Mouse (Mus musculus) liver, adult 2 months (tissue): Measurements from ENCODE around the gene Tprg. TPM values are rescaled to one million over a fixed set of nuclear protein-coding genes. Genes with fewer than 3 reads are reported as not detected.
A peak's percentile ranks its signal among the peaks of the same experiment; 100 is the strongest.

Source experiments
- DNase-seq: peaks from one replicate; pipeline ENCODE4 v3.0.0-alpha.2; 2011; ENCODE audit warnings: low read depth, low spot score; ENCODE audit errors: extremely low read depth
- H3K27ac ChIP-seq: fragments of 200-500 bp; replicated peaks from 2 replicates; pipeline ENCODE4 v1.5.1; 2012; ENCODE audit warnings: low read depth, mild to moderate bottlenecking, control low read depth, inconsistent platforms, low read length; ENCODE audit not compliant: insufficient read depth
- H3K27me3 ChIP-seq: fragments of 200-500 bp; 2 replicates; pipeline ENCODE4 v1.6.1; 2012; ENCODE audit warnings: mild to moderate bottlenecking, moderate library complexity, low read length, inconsistent platforms; ENCODE audit not compliant: control insufficient read depth, insufficient read depth
- H3K36me3 ChIP-seq: fragments of 200-500 bp; 2 replicates; pipeline ENCODE4 v1.6.1; 2012; ENCODE audit warnings: low read length, inconsistent platforms; ENCODE audit not compliant: control insufficient read depth, insufficient read depth
- H3K4me1 ChIP-seq: fragments of 200-500 bp; 2 replicates; pipeline ENCODE4 v1.6.1; 2011; ENCODE audit warnings: low read length; ENCODE audit not compliant: control insufficient read depth, insufficient read depth
- H3K4me3 ChIP-seq: fragments of 200-500 bp; 2 replicates; pipeline ENCODE4 v1.5.1; 2011; ENCODE audit warnings: low read depth, mild to moderate bottlenecking, control low read depth, low read length, moderate library complexity; ENCODE audit not compliant: insufficient read depth
- H3K79me2 ChIP-seq: fragments of 200-500 bp; 2 replicates; pipeline ENCODE4 v1.6.1; 2012; ENCODE audit warnings: inconsistent platforms, mild to moderate bottlenecking, low read length, moderate library complexity; ENCODE audit not compliant: control insufficient read depth, insufficient read depth
- H3K9ac ChIP-seq: fragments of 200-500 bp; 2 replicates; pipeline ENCODE4 v1.6.1; 2012; ENCODE audit warnings: low read depth, mild to moderate bottlenecking, control low read depth, inconsistent platforms, low read length
- CTCF ChIP-seq: fragments of 200-500 bp; IDR thresholded peaks from 2 replicates; pipeline ENCODE4 v1.5.1; 2011; ENCODE audit warnings: low read depth, low read length, control low read depth
- POLR2A ChIP-seq: fragments of 200-500 bp; IDR thresholded peaks from 2 replicates; pipeline ENCODE4 v1.6.1; 2011; ENCODE audit warnings: low read length, control low read depth; ENCODE audit not compliant: insufficient read depth; ENCODE audit errors: extremely low read depth
- WGBS: fragments of 180-500 bp; shearing (Covaris S2); methylation state at CpG from one replicate; pipeline ENCODE4 v1.1.7; 2018; 5-methylcytosine and 5-hydroxymethylcytosine counted together
- polyA plus RNA-seq: library from polyadenylated mRNA; depleted of rRNA; stranded (reverse); fragments of >200 nt; gene quantifications from 2 replicates; pipeline ENCODE4 v1.2.3, GENCODE M21; 2012
- total RNA-seq: library from RNA; depleted of rRNA; stranded (reverse); fragments of >200 nt; gene quantifications from 2 replicates; pipeline ENCODE4 v1.2.3, GENCODE M21; 2014

Gene Tprg
- total and polyA plus RNA-seq, 2 experiments, result not detected

DNA sequence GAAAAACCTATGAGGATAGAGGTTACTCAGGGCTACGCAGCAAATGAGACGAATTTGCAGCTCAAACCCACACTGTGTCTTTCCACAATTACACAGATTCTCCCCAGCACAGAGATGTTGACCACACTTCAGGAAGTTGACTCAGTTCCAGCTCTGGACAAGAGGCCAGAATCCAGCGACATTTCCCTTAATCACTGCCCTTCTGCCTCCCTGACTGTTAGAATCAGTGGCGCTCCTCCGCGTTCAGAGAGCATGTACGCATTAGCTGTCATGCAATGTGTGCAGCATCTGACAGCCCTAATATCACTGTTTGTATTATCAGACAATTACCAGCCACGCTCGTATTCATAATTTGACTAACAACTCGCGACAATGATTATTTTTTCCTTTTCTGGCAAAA lies 31.4 kb upstream of the Tprg start:
- TF ChIP-seq CTCF, result no peak
- Histone ChIP-seq H3K4me1 (no peaks in the 10 kb centered on the region), H3K4me3 (no peak overlapping the region), H3K27ac (no peak overlapping the region), H3K79me2 (no peaks in the 10 kb centered on the region), H3K9ac (no peak overlapping the region), H3K27me3 (no peaks in the 10 kb centered on the region), H3K36me3 (no peaks in the 10 kb centered on the region)
- whole genome bisulfite sequencing, result 72% methylated on average over 11 of the region's 11 CpGs
- peak; percentile 3 for DNase-seq

DNA sequence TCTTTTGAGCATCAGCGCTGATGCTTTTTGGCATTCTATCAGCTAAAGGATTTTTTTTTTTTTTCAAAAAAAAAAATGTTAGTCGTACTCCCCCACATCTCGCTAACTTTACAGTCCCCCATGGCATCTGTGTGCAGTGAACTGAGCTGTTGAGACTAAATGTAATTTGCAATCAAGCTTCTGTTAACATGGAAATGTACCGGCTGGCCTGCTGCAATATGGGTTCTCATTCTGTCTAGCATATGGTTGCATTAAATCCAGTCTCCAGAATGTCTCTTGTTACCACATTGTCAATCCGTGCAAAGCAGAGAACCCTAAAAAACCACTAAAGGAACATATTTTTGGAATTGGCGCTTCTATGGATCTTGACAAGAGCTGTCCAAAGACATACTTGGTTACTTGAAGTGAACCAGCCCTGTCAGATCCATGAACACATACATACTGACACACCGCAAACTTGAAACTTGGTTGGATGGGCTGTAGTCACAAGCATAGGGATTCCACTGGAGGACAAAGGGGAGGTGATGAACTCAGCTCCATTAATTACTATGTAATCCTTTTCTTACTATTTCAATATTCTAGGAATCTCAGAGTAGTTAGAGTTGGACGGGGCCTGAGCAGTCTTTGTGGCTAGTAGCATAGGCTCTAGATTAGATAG lies 30.9 kb upstream of the Tprg start:
- no peaks in the 10 kb centered on the region for H3K79me2 ChIP-seq
- H3K4me3 ChIP-seq, result no peak overlapping the region
- H3K36me3 ChIP-seq, result no peaks in the 10 kb centered on the region
- no peak overlapping the region for H3K27ac ChIP-seq
- no peak for DNase-seq
- no peaks in the 10 kb centered on the region for H3K27me3 ChIP-seq
- H3K4me1 ChIP-seq, result no peaks in the 10 kb centered on the region
- H3K9ac ChIP-seq, result no peak overlapping the region
- TF ChIP-seq POLR2A, result no peak
- TF ChIP-seq CTCF, result no peak
- 88% methylated on average over 8 of the region's 8 CpGs for WGBS

DNA sequence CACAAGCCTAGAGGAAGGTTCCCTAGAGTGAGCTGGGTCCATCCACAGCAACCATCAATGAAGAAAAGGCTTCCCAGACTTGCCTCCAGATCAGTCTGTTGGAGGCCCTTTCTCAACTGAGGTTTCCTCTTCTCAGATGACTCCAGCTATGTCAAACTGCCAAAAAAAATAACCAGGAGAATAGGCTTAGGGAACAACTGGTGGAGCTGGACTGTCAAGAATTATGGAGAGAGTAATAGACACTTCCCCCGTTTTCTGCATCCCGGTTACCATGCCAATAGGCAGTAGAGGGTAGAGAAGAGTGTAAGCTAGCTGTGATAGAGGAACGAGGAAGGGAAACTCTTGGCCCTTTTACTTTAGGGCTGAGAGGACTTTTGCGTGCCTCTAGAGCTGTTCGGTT lies 24.3 kb upstream of the Tprg start:
- Histone ChIP-seq H3K36me3 (no peaks in the 10 kb centered on the region), H3K9ac (no peak overlapping the region), H3K27ac (no peak overlapping the region), H3K27me3 (no peaks in the 10 kb centered on the region), H3K79me2 (no peaks in the 10 kb centered on the region), H3K4me1 (no peaks in the 10 kb centered on the region), H3K4me3 (no peak overlapping the region)
- WGBS, result 88% methylated on average over 5 of the region's 5 CpGs
- TF ChIP-seq CTCF, result no peak
- no peak for TF ChIP-seq POLR2A
- no peak for DNase-seq

DNA sequence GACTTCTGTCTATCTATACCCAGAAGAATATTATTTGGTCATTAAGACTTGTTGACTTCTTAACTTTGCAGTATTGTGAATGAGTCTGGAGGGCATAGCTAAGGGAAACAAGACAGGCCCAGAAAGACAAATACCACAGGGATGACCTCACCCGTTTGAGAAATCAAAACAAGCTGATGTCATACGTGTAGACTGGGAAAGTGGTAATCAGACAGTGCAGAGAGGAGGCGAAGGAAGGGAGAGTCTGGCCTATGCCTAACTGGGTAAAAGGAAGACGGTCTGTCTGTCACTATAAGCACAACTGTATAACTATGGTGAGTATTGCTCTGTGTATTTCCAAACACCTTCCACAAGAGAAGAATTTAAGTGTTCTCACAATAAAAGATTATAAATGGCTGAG lies 23.7 kb upstream of the Tprg start:
- DNase-seq, result no peak
- Histone ChIP-seq H3K27me3 (no peaks in the 10 kb centered on the region; the same call in 1 of the 2 replicates), H3K79me2 (no peaks in the 10 kb centered on the region), H3K36me3 (no peaks in the 10 kb centered on the region), H3K4me1 (no peaks in the 10 kb centered on the region), H3K9ac (no peak overlapping the region), H3K4me3 (no peak overlapping the region), H3K27ac (no peak overlapping the region)
- 66% methylated on average over 4 of the region's 4 CpGs for WGBS
- TF ChIP-seq CTCF, result no peak
- TF ChIP-seq POLR2A, result no peak

DNA sequence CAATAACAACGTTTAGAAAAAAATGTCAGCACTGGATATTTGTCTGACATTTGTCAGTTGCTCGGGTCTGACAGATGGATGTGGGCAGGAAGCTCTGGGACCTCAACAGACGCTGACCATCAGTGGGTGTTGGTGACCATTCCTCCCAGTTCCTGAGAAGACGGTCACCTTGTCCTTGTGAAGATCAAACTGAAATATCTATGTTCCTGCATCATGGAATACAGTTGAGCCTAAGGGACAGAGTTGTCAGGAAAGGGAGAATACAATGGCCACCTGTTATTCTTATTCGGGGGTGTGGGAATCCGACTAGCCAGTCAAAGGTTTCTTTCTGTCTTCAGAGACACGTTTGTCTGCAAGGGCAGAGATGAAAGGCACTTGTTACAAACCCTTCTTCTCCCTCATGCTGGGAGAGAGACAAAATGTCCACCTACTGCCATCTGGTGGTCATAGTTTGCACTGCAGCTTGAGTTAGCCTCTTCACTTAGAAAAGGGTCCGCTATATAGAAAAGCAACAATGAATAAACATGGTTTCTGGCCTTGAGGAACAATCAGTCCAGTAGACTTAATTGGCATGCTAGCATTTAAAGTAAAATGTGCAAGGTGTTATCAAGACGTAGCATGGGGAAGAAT lies 23.0 kb upstream of the Tprg start:
- H3K36me3 ChIP-seq, result no peaks in the 10 kb centered on the region
- H3K79me2 ChIP-seq, result no peaks in the 10 kb centered on the region
- 41% methylated on average over 9 of the region's 9 CpGs for WGBS
- no peaks in the 10 kb centered on the region; the same call in 1 of the 2 replicates for H3K27me3 ChIP-seq
- H3K4me1 ChIP-seq, result no peaks in the 10 kb centered on the region
- H3K4me3 ChIP-seq, result no peak overlapping the region
- TF ChIP-seq POLR2A (no peak), CTCF (peak; percentile 52)
- no peak overlapping the region for H3K9ac ChIP-seq
- H3K27ac ChIP-seq, result no peak overlapping the region
- peak; percentile 42 for DNase-seq

DNA sequence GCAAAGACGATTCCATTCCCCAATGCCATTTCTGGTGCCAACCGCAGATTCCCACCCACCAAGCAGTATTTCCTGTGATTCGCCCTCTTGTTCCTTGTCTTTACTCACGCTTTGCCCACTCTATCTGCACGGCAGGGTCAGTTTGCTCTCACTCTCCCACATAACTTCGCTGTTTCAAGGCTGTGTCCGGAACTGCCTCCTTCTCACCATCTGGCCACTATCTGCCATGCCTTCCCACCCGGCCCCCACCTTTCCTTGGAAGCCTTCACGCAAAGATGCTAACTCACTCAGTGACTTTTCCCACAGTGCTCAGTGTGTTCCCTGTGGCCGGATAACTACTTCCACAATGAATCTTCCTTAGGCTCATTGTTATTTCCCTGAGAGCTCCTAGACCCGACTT lies 21.4 kb upstream of the Tprg start:
- Histone ChIP-seq H3K4me1 (no peaks in the 10 kb centered on the region), H3K27ac (no peak overlapping the region), H3K36me3 (no peaks in the 10 kb centered on the region), H3K9ac (no peak overlapping the region), H3K4me3 (no peak overlapping the region), H3K79me2 (no peaks in the 10 kb centered on the region), H3K27me3 (no peaks in the 10 kb centered on the region; the same call in 1 of the 2 replicates)
- DNase-seq, result no peak
- WGBS, result 76% methylated on average over 11 of the region's 11 CpGs
- TF ChIP-seq CTCF (no peak), POLR2A (no peak)
